Mouse (Mus musculus) C2C12 (cell line): ENCODE data around the gene Prkce.

ENCODE experiments used
- CTCF ChIP-seq: IDR thresholded peaks from one replicate; pipeline ENCODE4 v1.5.1; 2011; ENCODE audit not compliant: control insufficient read depth, insufficient read depth, insufficient read length
- FOSL1 ChIP-seq: IDR thresholded peaks from one replicate; pipeline ENCODE4 v1.8.0; 2011; ENCODE audit warnings: mild to moderate bottlenecking, low read length; ENCODE audit not compliant: poor library complexity, insufficient read depth, severe bottlenecking
- MAX ChIP-seq: IDR thresholded peaks from one replicate; pipeline ENCODE4 v1.6.1; 2011; ENCODE audit warnings: mild to moderate bottlenecking, control low read depth
- MYOG ChIP-seq: IDR thresholded peaks from one replicate; pipeline ENCODE4 v1.6.1; 2011; ENCODE audit not compliant: control insufficient read depth, insufficient read length; ENCODE audit errors: extremely low read depth
- USF1 ChIP-seq: IDR thresholded peaks from one replicate; pipeline ENCODE4 v1.6.1; 2011; ENCODE audit warnings: low read depth, mild to moderate bottlenecking, control low read depth, moderate library complexity

GRCm38 (mm10) chr17:86535827-86536656, 368.5 kb downstream of the Prkce start:
- TF ChIP-seq MYOG, result no peak
- peak; percentile 52 for TF ChIP-seq CTCF
- no peak for TF ChIP-seq MAX
- no peak for TF ChIP-seq USF1
- TF ChIP-seq FOSL1, result peak; percentile 14
